Mouse (Mus musculus) T-cell, adult 2 months (primary cell): ENCODE results near the gene Slc9a3.

Experiments used
- DNase-seq: peaks from one replicate; pipeline ENCODE4 v3.0.0; 2022; ENCODE audit warnings: low spot score

Gene Slc9a3

GRCm38 (mm10) chr13:74145983-74146622 lies 24.8 kb downstream of the Slc9a3 start:
- no peak for DNase-seq

GRCm38 (mm10) chr13:74147327-74147726 lies 26.1 kb downstream of the Slc9a3 start:
- no peak for DNase-seq

- DNase-seq, result peak; percentile 50
Measured at GRCm38 (mm10) chr13:74166348-74167056, 45.2 kb downstream of the Slc9a3 start.

- no peak for DNase-seq
Measured at GRCm38 (mm10) chr13:74167057-74167413, 45.8 kb downstream of the Slc9a3 start.

- DNase-seq, result no peak
Measured at GRCm38 (mm10) chr13:74167492-74167891, 46.2 kb downstream of the Slc9a3 start.

GRCm38 (mm10) chr13:74169446-74170164 lies 48.3 kb downstream of the Slc9a3 start:
- no peak for DNase-seq

- DNase-seq, result no peak
Measured at GRCm38 (mm10) chr13:74172036-74172435, 50.8 kb downstream of the Slc9a3 start.

- DNase-seq, result no peak
Measured at GRCm38 (mm10) chr13:74183011-74183695, 61.9 kb downstream of the Slc9a3 start.

- DNase-seq, result no peak
Measured at GRCm38 (mm10) chr13:74192613-74193012, 71.4 kb downstream of the Slc9a3 start.

- no peak for DNase-seq
Measured at GRCm38 (mm10) chr13:74196451-74196850, 75.2 kb downstream of the Slc9a3 start.

- DNase-seq, result peak; percentile 88
Measured at GRCm38 (mm10) chr13:74208317-74208985, 87.2 kb downstream of the Slc9a3 start, which contains the start of gene Exoc3. Gene Exoc3 (minus strand): TSS chr13:74208732.

GRCm38 (mm10) chr13:74208986-74209345 lies 87.7 kb downstream of the Slc9a3 start:
- DNase-seq, result peak; percentile 37

GRCm38 (mm10) chr13:74218441-74218840 lies 97.2 kb downstream of the Slc9a3 start:
- DNase-seq, result no peak
